Mouse (Mus musculus): ENCODE measurements around the gene Ldhb.

Gene Ldhb

GRCm38 (mm10) chr6:142511516-142512135, 3.9 kb upstream of the Ldhb start:
- peak; percentile 48 for DNase-seq

GRCm38 (mm10) chr6:142508663-142509062, 906 bp upstream of the Ldhb start:
- no peak for DNase-seq

GRCm38 (mm10) chr6:142507033-142507784, 548 bp downstream of the Ldhb start:
- peak; percentile 68 for DNase-seq

GRCm38 (mm10) chr6:142506338-142507032, 1.3 kb downstream of the Ldhb start:
- DNase-seq: no peak

GRCm38 (mm10) chr6:142503601-142504000, 4.2 kb downstream of the Ldhb start:
- DNase-seq: no peak

GRCm38 (mm10) chr6:142502519-142503125, 5.1 kb downstream of the Ldhb start:
- DNase-seq: no peak

- peak; percentile 70 for DNase-seq
Measured at GRCm38 (mm10) chr6:142490114-142490513, 17.6 kb downstream of the Ldhb start.

- DNase-seq: no peak
Measured at GRCm38 (mm10) chr6:142487638-142488037, 20.1 kb downstream of the Ldhb start.

GRCm38 (mm10) chr6:142485478-142486123, 22.2 kb downstream of the Ldhb start:
- DNase-seq: no peak

- peak; percentile 43 for DNase-seq
Measured at GRCm38 (mm10) chr6:142477239-142477638, 30.5 kb downstream of the Ldhb start.

GRCm38 (mm10) chr6:142472801-142473203, 35.0 kb downstream of the Ldhb start, which contains the start of gene Gys2:
Gene Gys2 (minus strand): TSS chr6:142473109.
- DNase-seq: no peak

- DNase-seq: no peak
Measured at GRCm38 (mm10) chr6:142471141-142471540, 36.6 kb downstream of the Ldhb start.

- DNase-seq: peak; percentile 62
Measured at GRCm38 (mm10) chr6:142469602-142470001, 38.2 kb downstream of the Ldhb start.

- DNase-seq: no peak
Measured at GRCm38 (mm10) chr6:142462194-142462593, 45.6 kb downstream of the Ldhb start.

- DNase-seq: no peak
Measured at GRCm38 (mm10) chr6:142459017-142459678, 48.6 kb downstream of the Ldhb start.

GRCm38 (mm10) chr6:142458010-142458409, 49.7 kb downstream of the Ldhb start:
- DNase-seq: no peak

- peak; percentile 24 for DNase-seq
Measured at GRCm38 (mm10) chr6:142455314-142455996, 52.3 kb downstream of the Ldhb start.

GRCm38 (mm10) chr6:142453311-142453710, 54.4 kb downstream of the Ldhb start:
- peak; percentile 49 for DNase-seq

GRCm38 (mm10) chr6:142451381-142451780, 56.4 kb downstream of the Ldhb start:
- no peak for DNase-seq
